Mouse (Mus musculus): Measurements from ENCODE around the gene Shcbp1l. TPM values are rescaled to one million over a fixed set of nuclear protein-coding genes. Genes with fewer than 3 reads are reported as not detected.
"Not testable (repeated sequence)": the region's sequence is repeated elsewhere in the genome, so short reads cannot be mapped to it uniquely, and the experiment has no call there.

Gene Shcbp1l
- total RNA-seq, 2 experiments from 2014 or later, result 0.26 to 0.77 TPM

- ATAC-seq (replicated peaks; ENCODE audit: low FRiP score, poor library complexity, severe bottlenecking), result not testable (repeated sequence)
Measured at GRCm38 (mm10) chr1:153416271-153416832, 8.6 kb upstream of the Shcbp1l start.

GRCm38 (mm10) chr1:153417805-153418204, 7.2 kb upstream of the Shcbp1l start:
- ATAC-seq (replicated peaks; ENCODE audit: low FRiP score, poor library complexity, severe bottlenecking), result not testable (repeated sequence)

DNA sequence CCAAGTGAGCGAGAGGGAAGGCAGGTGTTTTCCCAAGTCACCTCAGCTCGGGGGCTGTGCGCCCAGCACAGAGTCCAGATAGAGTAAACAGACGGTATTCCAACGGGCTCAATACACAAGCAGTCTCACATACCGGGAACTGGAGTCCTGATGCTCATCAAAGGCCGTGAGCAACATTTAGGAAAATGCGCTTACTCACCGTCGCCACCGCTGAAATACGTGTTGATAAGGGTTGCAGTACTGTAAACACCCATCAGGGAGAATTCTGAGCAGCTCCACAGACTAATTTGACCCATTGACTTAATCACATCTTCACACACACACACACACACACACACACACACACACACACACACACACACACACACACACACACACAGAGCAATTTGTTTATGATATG, 691 bp upstream of the Shcbp1l start:
- peak; percentile 95 for ATAC-seq (replicated peaks; ENCODE audit: low FRiP score, poor library complexity, severe bottlenecking)

DNA sequence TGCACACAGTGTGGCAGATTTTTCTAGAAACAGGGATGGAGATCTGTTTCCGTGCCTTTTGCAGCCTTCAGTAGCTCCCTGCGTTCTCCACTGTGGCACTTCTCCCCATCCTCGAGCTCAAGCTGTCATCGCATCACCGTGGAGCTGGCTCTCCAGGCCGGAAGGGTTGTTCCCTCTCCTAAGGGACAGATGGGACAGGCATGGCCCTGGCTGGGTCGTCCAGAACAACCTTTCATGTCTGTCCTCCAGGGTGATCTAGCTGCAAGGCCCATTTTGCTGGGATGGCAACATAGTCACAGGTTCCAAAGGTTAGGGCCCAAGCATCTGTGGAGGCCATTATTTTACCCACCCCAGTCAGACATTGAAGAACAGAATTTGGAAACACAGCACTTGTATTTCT, 6.2 kb downstream of the Shcbp1l start:
- no peak for ATAC-seq (replicated peaks; ENCODE audit: low FRiP score, poor library complexity, severe bottlenecking)

- no peak for ATAC-seq (replicated peaks; ENCODE audit: low FRiP score, poor library complexity, severe bottlenecking)
Measured at GRCm38 (mm10) chr1:153431701-153432100, 6.7 kb downstream of the Shcbp1l start.

- no peak for ATAC-seq (replicated peaks; ENCODE audit: low FRiP score, poor library complexity, severe bottlenecking)
Measured at GRCm38 (mm10) chr1:153432329-153432728, 7.4 kb downstream of the Shcbp1l start.

DNA sequence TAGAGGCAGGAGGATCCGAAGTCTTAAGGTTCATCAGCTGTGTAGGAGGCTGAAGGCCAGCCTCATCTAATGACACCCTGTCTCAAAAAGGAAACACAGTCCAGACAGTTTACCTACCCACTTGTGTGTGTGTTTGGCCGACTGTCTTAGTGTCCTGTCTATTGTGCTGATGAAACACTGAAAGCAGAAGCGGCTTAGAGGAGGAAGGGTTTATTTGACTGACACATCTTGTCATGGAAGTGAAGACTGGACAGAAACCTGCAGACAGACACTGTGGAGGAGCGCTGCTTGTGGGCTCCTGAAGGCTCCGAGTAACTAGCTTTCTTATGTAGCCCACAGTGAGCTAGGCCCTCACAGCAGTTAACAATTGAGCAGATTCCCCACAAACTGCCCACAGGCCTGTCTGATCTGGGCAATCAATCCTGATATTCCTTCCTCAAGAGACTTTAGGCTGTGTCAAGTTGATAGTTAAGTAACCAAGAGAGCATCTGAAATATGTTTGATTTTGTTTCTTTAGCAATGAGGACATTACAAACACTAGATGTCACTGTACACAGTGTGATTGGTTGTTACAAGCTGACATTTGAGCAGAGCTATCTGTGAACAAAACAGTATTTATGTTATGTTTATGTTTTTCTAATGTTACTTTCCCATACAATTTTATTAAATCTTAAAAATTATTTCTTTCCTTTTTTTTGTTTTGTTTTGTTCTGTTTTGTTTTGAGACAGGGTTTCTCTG, 9.1 kb downstream of the Shcbp1l start:
- no peak for ATAC-seq (replicated peaks; ENCODE audit: low FRiP score, poor library complexity, severe bottlenecking)

DNA sequence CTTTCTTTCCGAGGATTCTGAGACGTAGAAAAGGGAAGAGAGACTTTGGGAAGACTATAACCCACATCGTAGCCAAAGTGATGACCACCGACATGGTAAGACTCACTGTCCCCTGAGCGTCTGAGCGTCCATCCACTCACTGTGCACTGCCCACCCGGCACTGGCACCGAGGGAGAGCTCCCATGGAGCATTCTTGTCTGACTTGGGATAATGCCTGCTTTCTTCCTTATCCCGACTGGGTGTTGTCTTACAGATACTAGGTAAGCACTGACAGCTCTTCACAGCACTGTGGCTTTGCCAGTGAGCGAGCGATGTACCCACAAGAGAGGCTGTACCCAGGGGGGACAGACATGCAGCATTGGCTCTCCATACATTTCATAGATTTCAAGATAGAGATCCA, 12.6 kb downstream of the Shcbp1l start:
- no peak for ATAC-seq (replicated peaks; ENCODE audit: low FRiP score, poor library complexity, severe bottlenecking)

GRCm38 (mm10) chr1:153440752-153441151, 15.8 kb downstream of the Shcbp1l start:
- ATAC-seq (replicated peaks; ENCODE audit: low FRiP score, poor library complexity, severe bottlenecking), result no peak

DNA sequence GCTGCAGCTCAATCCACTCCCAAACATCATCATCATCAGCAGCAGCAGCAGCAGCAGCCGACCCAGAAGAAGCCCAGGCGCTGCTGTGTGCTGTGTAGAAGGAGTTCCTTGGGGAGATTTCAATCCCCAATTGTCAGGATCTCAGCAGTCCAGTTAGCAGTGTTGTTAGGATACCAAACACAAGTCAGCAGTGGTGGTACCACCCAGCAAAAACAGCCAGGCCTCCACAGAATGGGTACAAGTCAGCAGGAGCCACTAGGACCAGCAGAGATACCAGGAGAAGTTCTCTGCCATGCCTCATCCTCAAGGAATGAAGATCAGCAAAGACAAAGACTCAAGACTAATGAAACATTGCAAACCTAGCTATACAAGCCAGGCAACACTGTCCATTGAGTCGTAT, 16.7 kb downstream of the Shcbp1l start:
- ATAC-seq (replicated peaks; ENCODE audit: low FRiP score, poor library complexity, severe bottlenecking), result no peak

DNA sequence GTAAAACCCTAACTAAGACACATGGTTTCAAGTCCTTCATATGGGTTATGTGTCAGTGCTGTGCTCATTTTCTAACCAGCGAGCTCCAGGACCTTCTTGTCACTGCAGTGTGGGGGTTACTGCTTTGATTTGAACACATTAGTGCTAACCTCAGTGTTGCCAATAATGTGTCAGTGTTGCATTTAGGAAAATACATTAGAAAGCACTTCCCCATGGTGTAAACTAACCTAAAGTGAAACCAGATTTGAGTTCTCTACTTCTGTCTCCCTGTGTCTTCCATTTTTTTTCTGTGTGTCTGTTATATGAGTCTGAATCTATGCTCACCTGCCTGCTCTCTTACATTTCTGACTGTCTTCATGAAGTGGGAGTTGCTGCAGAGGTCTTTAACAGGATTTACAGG, 18.1 kb downstream of the Shcbp1l start:
- no peak for ATAC-seq (replicated peaks; ENCODE audit: low FRiP score, poor library complexity, severe bottlenecking)

GRCm38 (mm10) chr1:153443632-153444031, 18.7 kb downstream of the Shcbp1l start:
- ATAC-seq (replicated peaks; ENCODE audit: low FRiP score, poor library complexity, severe bottlenecking), result no peak

GRCm38 (mm10) chr1:153446120-153446831, 21.3 kb downstream of the Shcbp1l start:
- ATAC-seq (replicated peaks; ENCODE audit: low FRiP score, poor library complexity, severe bottlenecking), result no peak; the same call in 1 of the 2 replicates

GRCm38 (mm10) chr1:153451237-153452154, 26.5 kb downstream of the Shcbp1l start:
- peak; percentile 83 for ATAC-seq (replicated peaks; ENCODE audit: low FRiP score, poor library complexity, severe bottlenecking)

DNA sequence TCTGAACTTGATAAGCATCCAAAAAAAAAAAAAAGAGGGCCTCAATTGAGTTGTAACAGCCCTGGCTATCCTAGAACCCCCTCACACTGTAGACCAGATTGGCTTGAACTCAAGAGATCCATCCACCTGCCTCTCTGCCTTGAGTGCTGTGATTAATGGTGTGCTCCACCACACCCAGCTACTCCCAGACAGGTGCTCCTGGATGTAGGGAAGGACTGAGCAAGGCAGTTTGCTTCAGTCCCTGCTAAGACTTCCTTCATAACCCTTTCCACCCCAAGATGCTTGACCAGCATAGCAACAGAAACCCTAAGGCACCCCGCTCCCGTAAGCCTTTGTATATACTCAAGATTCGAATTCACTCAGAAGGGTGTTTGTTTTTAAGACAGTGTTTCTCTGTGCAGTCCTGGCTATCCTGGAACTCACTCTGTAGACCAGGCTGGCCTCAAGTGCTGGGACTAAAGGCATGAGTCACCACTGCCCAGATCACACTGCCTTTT, 28.2 kb downstream of the Shcbp1l start:
- ATAC-seq (replicated peaks; ENCODE audit: low FRiP score, poor library complexity, severe bottlenecking), result no peak

DNA sequence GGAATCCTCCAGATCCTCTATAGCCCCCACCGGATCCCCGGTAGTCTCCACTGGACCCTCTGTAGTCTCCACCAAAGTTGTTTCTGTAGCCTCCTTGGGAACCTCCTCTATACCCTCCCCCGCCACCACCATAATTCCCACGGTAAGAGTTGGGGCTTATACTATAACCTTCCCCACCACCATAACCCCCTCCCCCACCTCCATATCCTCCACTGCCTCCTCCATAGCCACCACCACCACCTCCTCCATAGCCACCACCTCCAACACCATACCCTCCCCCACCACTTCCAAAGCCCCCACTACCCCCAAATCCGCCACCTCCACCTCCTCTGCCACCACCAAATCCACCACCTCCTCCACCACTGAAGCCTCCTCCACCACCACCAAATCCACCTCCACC, 31.2 kb downstream of the Shcbp1l start:
- ATAC-seq (replicated peaks; ENCODE audit: low FRiP score, poor library complexity, severe bottlenecking), result no peak

DNA sequence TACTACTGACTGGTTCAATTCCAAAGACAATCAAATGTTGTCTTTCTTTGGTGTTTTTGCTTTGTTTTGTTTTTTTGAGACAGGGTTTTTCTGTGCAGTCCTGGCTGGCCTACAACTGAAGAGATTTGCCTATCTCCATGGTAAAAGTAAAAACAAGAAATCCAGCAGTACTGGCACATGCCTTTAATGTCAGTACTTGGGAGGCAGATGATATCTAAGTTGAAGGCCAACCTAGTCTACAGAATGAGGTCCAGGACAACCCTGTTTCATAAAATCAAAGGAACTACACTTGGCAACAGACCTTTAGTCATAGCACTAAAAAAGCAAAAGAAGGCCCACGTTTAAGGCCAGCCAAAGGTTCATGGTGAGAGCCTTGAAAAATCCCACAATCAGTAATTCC, 36.8 kb downstream of the Shcbp1l start:
- ATAC-seq (replicated peaks; ENCODE audit: low FRiP score, poor library complexity, severe bottlenecking), result no peak

- no peak for ATAC-seq (replicated peaks; ENCODE audit: low FRiP score, poor library complexity, severe bottlenecking)
Measured at GRCm38 (mm10) chr1:153479296-153479695, 54.3 kb downstream of the Shcbp1l start.

DNA sequence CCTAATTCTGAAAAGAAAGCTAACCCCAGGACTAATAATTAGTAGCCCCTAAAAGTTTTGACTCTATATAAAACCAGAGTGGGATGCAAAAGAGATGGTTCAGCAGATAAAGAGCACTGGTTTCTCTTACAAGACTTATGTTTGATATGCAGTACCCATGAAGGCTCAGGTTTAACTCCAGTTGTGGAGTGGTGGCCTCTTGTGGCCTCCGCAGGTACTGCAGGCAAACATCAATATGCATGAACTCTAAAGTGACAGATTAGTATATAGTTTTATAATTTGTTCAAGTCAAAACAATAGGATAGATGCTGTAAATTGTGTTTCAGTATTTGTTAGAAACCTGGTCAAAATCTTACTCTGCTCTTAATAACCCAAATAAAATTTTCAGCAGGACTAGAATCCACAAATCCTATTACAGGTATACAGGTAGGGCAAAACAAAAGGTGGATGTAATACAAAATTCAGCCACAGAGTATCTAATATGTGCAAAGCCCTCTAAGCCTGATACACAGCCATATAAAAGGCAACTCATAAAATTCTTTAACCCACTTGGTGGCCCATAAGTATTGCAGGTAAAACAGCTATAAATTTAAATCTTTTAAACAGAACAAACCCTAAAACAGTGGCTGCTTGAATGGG, 55.5 kb downstream of the Shcbp1l start:
- ATAC-seq (replicated peaks; ENCODE audit: low FRiP score, poor library complexity, severe bottlenecking), result peak; percentile 87

All from erythroblast, adult 5-6 weeks (primary cell).